Mouse (Mus musculus): ENCODE measurements at regions not wholly inside any gene's neighbourhood (a gene's known extent, or its start where the extent isn't known, plus 50 kb on each side); places are given as distances from the start of the nearest gene placed in this dataset.

- TF ChIP-seq CTCF (IDR thresholded peaks at IDR 0.05; ENCODE audit: low read depth, low read length) (no peak), POLR2A (IDR thresholded peaks at IDR 0.05; ENCODE audit: extremely low read depth, insufficient read depth, low read length) (no peak)
Measured at GRCm38 (mm10) chr3:41154402-41154801, 71.6 kb upstream of the Pgrmc2 start.
